Comparison of ENCODE assay signal across 13 mouse cellular contexts in genomic region chr2:27334816-27335215, GRCm38 (mm10).
DNase-seq lines count a peak whose midpoint lies in the region; ATAC-seq lines count a peak whose summit lies in the region.
"Had no signal": no experiment of that assay in that cellular context is flagged by ENCODE, and none has a peak within 500 bp of the region (broad histone marks: within the 10 kb centered on the region; RNA-seq: fewer than 3 reads in every experiment).

No protein-coding gene starts in this region.

- 51% methylated on average over 4 of the region's 4 CpGs for WGBS in forebrain, embryonic 13.5 days
- 89% methylated on average over 4 of the region's 4 CpGs for WGBS in forebrain, embryonic 10.5 days
- WGBS in kidney, embryonic 16.5 days, result 78% methylated on average over 4 of the region's 4 CpGs

- peaks cover 37% of the 10 kb centered on the region for H3K4me1 ChIP-seq in forebrain, embryonic 13.5 days
- H3K4me1 ChIP-seq in forebrain, embryonic 10.5 days, result peaks cover 61% of the 10 kb centered on the region
- H3K4me1 ChIP-seq in kidney, embryonic 16.5 days (ENCODE audit: insufficient read depth, low read length), result peaks cover 15% of the 10 kb centered on the region; the same call in 1 of the 2 replicates

- no peak overlapping the region for H3K9ac ChIP-seq in forebrain, embryonic 13.5 days
- H3K9ac ChIP-seq in kidney, embryonic 16.5 days (replicated peaks; ENCODE audit: low read length), result no peak overlapping the region
- H3K9ac ChIP-seq: embryonic facial prominence, embryonic 15.5 days; limb, embryonic 13.5 days had no signal

- H3K4me2 ChIP-seq in forebrain, embryonic 13.5 days, result no peak overlapping the region
- no peak overlapping the region for H3K4me2 ChIP-seq in kidney, embryonic 16.5 days (replicated peaks; ENCODE audit: low read depth, low read length)
- H3K4me2 ChIP-seq: embryonic facial prominence, embryonic 15.5 days; limb, embryonic 13.5 days had no signal

- H3K4me3 ChIP-seq in forebrain, embryonic 13.5 days, result no peak overlapping the region
- no peak overlapping the region for H3K4me3 ChIP-seq in forebrain, embryonic 10.5 days
- H3K4me3 ChIP-seq in kidney, embryonic 16.5 days (ENCODE audit: low read length), result no peak overlapping the region
- H3K4me3 ChIP-seq: embryonic facial prominence, embryonic 15.5 days; limb, embryonic 13.5 days had no signal

- H3K27ac ChIP-seq in forebrain, embryonic 13.5 days, result no peak overlapping the region
- no peak overlapping the region for H3K27ac ChIP-seq in forebrain, embryonic 10.5 days
- no peak overlapping the region for H3K27ac ChIP-seq in kidney, embryonic 16.5 days (ENCODE audit: low read length)
- H3K27ac ChIP-seq: embryonic facial prominence, embryonic 15.5 days; limb, embryonic 13.5 days had no signal

- no peaks in the 10 kb centered on the region for H3K36me3 ChIP-seq in forebrain, embryonic 13.5 days (ENCODE audit: poor library complexity, severe bottlenecking)
- peaks cover 20% of the 10 kb centered on the region for H3K36me3 ChIP-seq in forebrain, embryonic 10.5 days (replicated peaks)
- 0 out of 2 replicates have a peak, but pooled peaks cover 5% of the 10 kb centered on the region for H3K36me3 ChIP-seq in kidney, embryonic 16.5 days (ENCODE audit: insufficient read depth, low read length)
- H3K36me3 ChIP-seq: embryonic facial prominence, embryonic 15.5 days had no signal

- DNase-seq in forebrain, embryonic 10.5 days (ENCODE audit: extremely low spot score, low spot score), result no peak
- DNase-seq in kidney, postnatal 14 days, result peak; percentile 38
- peak; percentile 94 for DNase-seq in Muller cell, postnatal 12 days (ENCODE audit: inconsistent ontology term)
- peak; percentile 72 to 75 for DNase-seq in layer of hippocampus, postnatal 10 days (ENCODE audit: low spot score in 2 of 2)
- DNase-seq in adrenal gland, adult (ENCODE audit: inconsistent age in 2 of 2, low spot score in 1 of 2), result no peak
- DNase-seq in urinary bladder, postnatal 36 days (ENCODE audit: low spot score in 2 of 2), result no peak
- DNase-seq: adrenal gland, postnatal 10 days; cerebellum, adult 8-10 months had no signal

- H3K9me3 ChIP-seq in forebrain, embryonic 13.5 days (replicated peaks), result no peaks in the 10 kb centered on the region
- H3K9me3 ChIP-seq in forebrain, embryonic 10.5 days, result no peaks in the 10 kb centered on the region
- no peaks in the 10 kb centered on the region for H3K9me3 ChIP-seq in kidney, embryonic 16.5 days (ENCODE audit: low read length)
- H3K9me3 ChIP-seq: embryonic facial prominence, embryonic 15.5 days; limb, embryonic 13.5 days had no signal

- no peaks in the 10 kb centered on the region for H3K27me3 ChIP-seq in forebrain, embryonic 13.5 days
- no peaks in the 10 kb centered on the region for H3K27me3 ChIP-seq in forebrain, embryonic 10.5 days (ENCODE audit: poor library complexity, severe bottlenecking)
- no peaks in the 10 kb centered on the region for H3K27me3 ChIP-seq in kidney, embryonic 16.5 days (ENCODE audit: insufficient read depth, low read length)
- H3K27me3 ChIP-seq: embryonic facial prominence, embryonic 15.5 days; limb, embryonic 13.5 days had no signal

- ATAC-seq in forebrain, embryonic 13.5 days, result 0 out of 2 replicates have a peak, but pooled peaks have one; percentile 41
- no peak for ATAC-seq in kidney, embryonic 16.5 days (ENCODE audit: low FRiP score, low TSS enrichment)
- ATAC-seq: intestine, postnatal 0 days had no signal

Comparison
In these comparisons a context has a peak if more than half of its experiments do, and no peak if none do; other contexts are left out.
1. DNase-seq: peak in kidney, postnatal 14 days (single experiment), Muller cell, postnatal 12 days (single experiment) and layer of hippocampus, postnatal 10 days (2 of 2); none in forebrain, embryonic 10.5 days (single experiment), adrenal gland, adult (0 of 2) and urinary bladder, postnatal 36 days (0 of 2).